Mouse (Mus musculus): ENCODE measurements around the gene Clps. TPM values are rescaled to one million over a fixed set of nuclear protein-coding genes. Genes with fewer than 3 reads are reported as not detected.

Clps gene
- polyA plus RNA-seq, 1 experiment from 2014 or later, result 0.31 TPM

DNA sequence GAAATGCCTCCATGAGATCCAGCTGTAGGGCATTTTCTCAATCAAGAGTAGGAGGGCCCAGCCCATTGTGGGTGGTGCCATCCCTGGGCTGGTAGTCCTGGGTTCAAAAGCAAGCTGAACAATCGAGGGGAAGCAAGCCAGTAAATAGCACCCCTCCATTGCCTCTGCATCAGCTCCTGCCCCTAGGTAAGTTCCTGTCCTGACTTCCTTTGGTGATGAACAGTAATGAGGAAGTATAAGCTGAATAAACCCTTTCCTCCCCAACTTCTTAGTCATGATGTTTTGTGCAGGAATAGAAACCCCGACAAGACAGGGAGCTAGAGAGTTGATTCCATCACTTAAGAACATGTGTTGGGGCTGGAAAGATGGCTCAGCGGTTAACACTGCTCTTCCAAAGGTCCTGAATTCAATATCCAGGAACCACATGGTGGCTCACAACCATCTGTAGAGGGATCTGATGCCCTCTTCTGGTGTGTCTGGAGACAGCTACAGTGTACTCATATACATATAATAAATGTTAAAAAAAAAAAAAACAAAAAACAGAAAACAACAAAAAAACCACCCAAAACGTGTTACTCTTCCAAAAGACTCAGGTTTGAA lies 35.6 kb downstream of the Clps start:
- peaks cover 42% of the 10 kb centered on the region for H3K27me3 ChIP-seq (replicated peaks)

DNA sequence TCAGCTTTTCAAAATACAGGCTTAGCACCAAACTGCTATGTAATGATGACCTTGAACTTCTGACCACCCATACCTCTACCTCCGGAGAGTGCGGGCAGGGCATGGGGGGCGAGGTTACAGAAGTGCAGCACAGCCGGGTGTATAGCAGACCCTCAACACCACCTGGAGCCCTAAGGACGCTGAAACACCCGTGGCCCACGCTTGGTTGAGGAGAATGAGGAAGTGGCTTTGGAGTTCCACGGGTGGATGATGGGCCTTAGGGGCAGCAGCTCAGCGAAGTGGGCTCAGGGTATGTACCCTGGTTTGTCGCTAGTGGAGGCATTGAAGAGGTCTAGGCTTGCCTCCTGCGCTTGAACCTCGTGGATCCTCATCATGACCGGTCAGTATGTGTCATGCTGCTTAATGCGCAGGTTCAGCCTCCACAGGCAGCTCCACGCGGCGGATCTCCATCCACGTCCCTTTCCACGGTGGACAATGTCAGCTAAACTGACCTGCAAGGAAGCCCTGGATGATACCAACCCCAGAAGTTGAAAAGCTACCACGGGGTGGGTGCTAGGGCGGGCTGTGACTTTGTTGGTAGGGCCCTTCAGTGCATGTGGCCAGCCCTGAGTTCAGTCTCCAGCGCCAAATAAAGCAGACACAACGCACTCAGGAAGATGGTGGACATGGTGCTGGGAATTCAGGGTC lies 36.4 kb downstream of the Clps start:
- Histone ChIP-seq H3K4me3 (no peak overlapping the region), H3K27ac (ENCODE audit: poor library complexity, severe bottlenecking) (no peak overlapping the region), H3K9ac (no peak overlapping the region), H3K4me2 (peak overlapping the region; percentile 94; the same call in 1 of the 2 replicates), H3K9me3 (replicated peaks) (no peaks in the 10 kb centered on the region), H3K4me1 (replicated peaks) (0 out of 2 replicates have a peak, but pooled peaks cover 11% of the 10 kb centered on the region), H3K36me3 (no peaks in the 10 kb centered on the region), H3K27me3 (replicated peaks) (peaks cover 41% of the 10 kb centered on the region)
- WGBS, result 75% methylated on average over 23 of the region's 23 CpGs
- no peak for ATAC-seq (ENCODE audit: insufficient number of reproducible peaks, low FRiP score)

More for the DNA sequence above, 35.6 kb downstream of the Clps start:
- H3K9ac ChIP-seq, result no peak overlapping the region
- ATAC-seq (ENCODE audit: insufficient number of reproducible peaks, low FRiP score), result no peak
- no peaks in the 10 kb centered on the region for H3K9me3 ChIP-seq (replicated peaks)
- no peaks in the 10 kb centered on the region for H3K36me3 ChIP-seq
- 68% methylated on average over 4 of the region's 4 CpGs for WGBS
- H3K4me3 ChIP-seq, result no peak overlapping the region
- 0 out of 2 replicates have a peak, but pooled peaks cover 11% of the 10 kb centered on the region for H3K4me1 ChIP-seq (replicated peaks)
- no peak overlapping the region for H3K27ac ChIP-seq (ENCODE audit: poor library complexity, severe bottlenecking)
- H3K4me2 ChIP-seq, result no peak overlapping the region

DNA sequence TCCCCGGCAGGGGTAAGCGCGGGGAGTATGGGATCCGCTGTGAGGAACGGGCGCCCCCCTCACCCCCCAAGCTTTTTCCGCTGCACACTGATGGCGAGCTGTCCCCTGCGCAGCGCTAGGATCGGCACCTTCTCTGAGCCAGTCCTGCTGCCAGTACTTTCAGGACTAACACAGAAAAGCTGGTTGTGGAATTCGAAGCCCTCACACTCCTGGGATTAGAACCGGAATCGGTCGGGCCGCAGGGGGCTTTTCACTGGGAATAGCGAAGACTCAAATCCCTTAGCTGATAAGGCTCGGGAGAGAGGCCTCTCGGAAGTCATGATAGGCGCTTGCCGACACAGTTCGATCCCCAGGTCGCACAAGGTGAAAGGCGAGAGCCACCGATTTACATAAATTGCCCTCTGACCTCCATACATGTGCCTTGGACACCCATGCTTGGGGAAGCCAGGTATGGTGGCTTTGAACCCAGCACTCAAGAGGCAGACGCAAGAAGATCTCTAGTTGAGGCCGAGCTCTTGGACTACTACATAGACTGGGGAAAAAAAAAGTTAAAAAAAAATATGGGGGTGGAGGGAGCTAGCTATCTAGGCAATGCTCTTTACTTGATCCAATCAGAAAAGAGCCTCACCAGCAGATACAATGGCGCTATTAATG lies 37.1 kb downstream of the Clps start:
- H3K27ac ChIP-seq (ENCODE audit: poor library complexity, severe bottlenecking), result peak overlapping the region; percentile 24; the same call in 1 of the 2 replicates
- peak overlapping the region; percentile 94 for H3K4me2 ChIP-seq
- WGBS, result 6% methylated on average over 28 of the region's 28 CpGs
- peak overlapping the region; percentile 67 for H3K9ac ChIP-seq
- H3K9me3 ChIP-seq (replicated peaks), result no peaks in the 10 kb centered on the region
- peaks cover 41% of the 10 kb centered on the region for H3K27me3 ChIP-seq (replicated peaks)
- 0 out of 2 replicates have a peak, but pooled peaks cover 12% of the 10 kb centered on the region for H3K4me1 ChIP-seq (replicated peaks)
- no peak for ATAC-seq (ENCODE audit: insufficient number of reproducible peaks, low FRiP score)
- H3K4me3 ChIP-seq, result peak overlapping the region; percentile 67
- H3K36me3 ChIP-seq, result no peaks in the 10 kb centered on the region

GRCm38 (mm10) chr17:28522623-28523354 lies 37.8 kb downstream of the Clps start:
- H3K4me3 ChIP-seq, result peak overlapping the region; percentile 67
- peak; percentile 81 for ATAC-seq (ENCODE audit: insufficient number of reproducible peaks, low FRiP score)
- peaks cover 18% of the 10 kb centered on the region; the same call in 1 of the 2 replicates for H3K4me1 ChIP-seq (replicated peaks)
- peak overlapping the region; percentile 67 for H3K9ac ChIP-seq
- H3K27me3 ChIP-seq (replicated peaks), result peaks cover 38% of the 10 kb centered on the region
- H3K9me3 ChIP-seq (replicated peaks), result no peaks in the 10 kb centered on the region
- H3K27ac ChIP-seq (ENCODE audit: poor library complexity, severe bottlenecking), result peak overlapping the region; percentile 36; the same call in 1 of the 2 replicates
- no peaks in the 10 kb centered on the region for H3K36me3 ChIP-seq
- peak overlapping the region; percentile 94 for H3K4me2 ChIP-seq
- under 1% methylated on average over 66 of the region's 66 CpGs for WGBS

DNA sequence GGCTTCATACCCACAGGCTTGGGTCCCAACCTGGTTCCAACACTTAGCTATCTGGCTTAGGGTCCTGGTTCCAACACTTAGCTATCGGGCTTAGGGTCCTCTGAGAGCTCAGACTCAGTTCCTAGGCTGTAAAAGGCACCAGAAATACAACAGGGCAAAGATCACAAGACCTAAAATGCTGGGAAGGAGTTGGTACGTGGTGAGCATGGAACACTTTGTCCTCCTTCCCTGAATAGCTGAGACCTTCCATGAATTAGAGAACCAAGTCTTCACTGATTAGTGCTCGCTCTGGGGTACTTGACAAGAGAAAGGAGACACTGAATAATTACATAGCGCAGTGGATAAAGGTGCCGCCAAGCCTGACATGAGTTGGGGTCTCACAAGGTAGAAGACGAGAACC lies 38.6 kb downstream of the Clps start:
- no peak overlapping the region for H3K4me3 ChIP-seq
- H3K27me3 ChIP-seq (replicated peaks), result peaks cover 38% of the 10 kb centered on the region
- no peak for ATAC-seq (ENCODE audit: insufficient number of reproducible peaks, low FRiP score)

DNA sequence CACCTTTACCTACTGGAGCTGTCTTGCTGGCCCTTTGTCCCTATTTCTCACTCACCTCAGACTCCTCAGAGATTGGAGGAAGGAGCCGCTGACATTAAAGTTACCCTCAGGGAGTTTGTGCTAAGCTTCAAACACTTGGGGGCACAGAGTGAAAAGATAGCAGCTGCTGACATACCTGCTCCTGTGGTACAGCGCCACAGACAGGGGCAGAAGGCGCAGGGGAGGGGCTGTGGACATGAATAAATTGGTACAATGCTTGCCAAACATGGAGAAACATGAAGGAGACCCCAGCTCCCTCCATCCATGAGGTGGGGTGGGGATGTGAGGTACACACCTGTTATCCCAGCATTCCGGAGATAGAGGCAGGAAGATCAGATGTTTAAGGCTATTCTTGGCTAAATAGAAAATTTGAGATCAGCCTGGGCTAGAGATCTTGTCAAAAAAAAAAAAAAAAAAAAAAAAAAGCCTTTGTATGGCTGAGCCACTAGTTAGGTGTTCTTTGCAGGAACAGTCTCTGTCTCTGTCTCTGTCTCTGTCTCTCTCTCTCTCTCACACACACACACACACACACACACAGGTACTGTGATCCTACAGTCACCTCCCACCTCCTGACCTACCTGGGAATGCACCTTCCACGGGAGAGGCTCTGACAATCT lies 39.4 kb downstream of the Clps start:
- Histone ChIP-seq H3K4me1 (replicated peaks) (peaks cover 19% of the 10 kb centered on the region; the same call in 1 of the 2 replicates), H3K9me3 (replicated peaks) (no peaks in the 10 kb centered on the region), H3K4me2 (no peak overlapping the region), H3K36me3 (no peaks in the 10 kb centered on the region), H3K27me3 (replicated peaks) (peaks cover 41% of the 10 kb centered on the region), H3K4me3 (no peak overlapping the region), H3K27ac (ENCODE audit: poor library complexity, severe bottlenecking) (no peak overlapping the region), H3K9ac (no peak overlapping the region)
- WGBS, result 52% methylated on average over 5 of the region's 5 CpGs
- no peak for ATAC-seq (ENCODE audit: insufficient number of reproducible peaks, low FRiP score)

More for the DNA sequence above, 38.6 kb downstream of the Clps start:
- Histone ChIP-seq H3K4me2 (peak overlapping the region; percentile 94), H3K9ac (no peak overlapping the region), H3K27ac (ENCODE audit: poor library complexity, severe bottlenecking) (no peak overlapping the region), H3K4me1 (replicated peaks) (peaks cover 19% of the 10 kb centered on the region; the same call in 1 of the 2 replicates), H3K36me3 (no peaks in the 10 kb centered on the region), H3K9me3 (replicated peaks) (no peaks in the 10 kb centered on the region)
- 40% methylated on average over 6 of the region's 6 CpGs for whole genome bisulfite sequencing

- peaks cover 45% of the 10 kb centered on the region for H3K27me3 ChIP-seq (replicated peaks)
- H3K4me1 ChIP-seq (replicated peaks), result peaks cover 23% of the 10 kb centered on the region; the same call in 1 of the 2 replicates
- H3K9ac ChIP-seq, result no peak overlapping the region
- H3K9me3 ChIP-seq (replicated peaks), result no peaks in the 10 kb centered on the region
- no peak overlapping the region for H3K4me3 ChIP-seq
- ATAC-seq (ENCODE audit: insufficient number of reproducible peaks, low FRiP score), result no peak
- H3K4me2 ChIP-seq, result no peak overlapping the region
- no peak overlapping the region for H3K27ac ChIP-seq (ENCODE audit: poor library complexity, severe bottlenecking)
- no peaks in the 10 kb centered on the region for H3K36me3 ChIP-seq
- 62% methylated on average over 4 of the region's 4 CpGs for WGBS
Measured at GRCm38 (mm10) chr17:28520561-28520960, 40.0 kb downstream of the Clps start.

DNA sequence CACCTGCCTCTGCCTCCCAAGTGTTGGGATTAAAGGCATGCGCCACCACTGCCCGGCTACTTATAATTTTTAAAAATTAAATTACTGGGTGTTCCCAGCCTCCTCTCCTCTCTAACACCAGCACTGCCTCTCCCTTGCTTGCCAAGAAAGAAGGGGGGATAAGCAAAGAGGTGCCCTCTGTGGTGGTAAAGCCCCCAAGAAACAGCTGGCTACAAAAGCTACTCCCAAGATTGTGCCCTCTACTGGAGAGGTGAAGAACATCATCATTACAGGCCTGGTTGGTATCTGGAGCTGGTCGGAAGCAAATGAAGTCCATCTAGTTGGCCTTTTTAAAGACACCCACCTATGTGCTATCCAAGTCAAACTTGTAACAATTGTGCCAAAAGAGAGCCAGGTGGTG lies 40.7 kb downstream of the Clps start:
- Histone ChIP-seq H3K9ac (no peak overlapping the region), H3K4me1 (replicated peaks) (peaks cover 25% of the 10 kb centered on the region; the same call in 1 of the 2 replicates), H3K27me3 (replicated peaks) (peaks cover 50% of the 10 kb centered on the region), H3K36me3 (no peaks in the 10 kb centered on the region), H3K4me2 (no peak overlapping the region), H3K9me3 (replicated peaks) (no peaks in the 10 kb centered on the region), H3K4me3 (no peak overlapping the region), H3K27ac (ENCODE audit: poor library complexity, severe bottlenecking) (no peak overlapping the region)
- WGBS, result 89% methylated on average over 3 of the region's 3 CpGs
- no peak for ATAC-seq (ENCODE audit: insufficient number of reproducible peaks, low FRiP score)

GRCm38 (mm10) chr17:28518615-28519071 lies 41.9 kb downstream of the Clps start:
- ATAC-seq (ENCODE audit: insufficient number of reproducible peaks, low FRiP score), result no peak
- Histone ChIP-seq H3K4me2 (peak overlapping the region; percentile 83), H3K9ac (peak overlapping the region; percentile 55; the same call in 1 of the 2 replicates), H3K4me1 (replicated peaks) (peaks cover 29% of the 10 kb centered on the region; the same call in 1 of the 2 replicates), H3K36me3 (no peaks in the 10 kb centered on the region), H3K9me3 (replicated peaks) (no peaks in the 10 kb centered on the region), H3K4me3 (peak overlapping the region; percentile 44), H3K27ac (ENCODE audit: poor library complexity, severe bottlenecking) (no peak overlapping the region), H3K27me3 (replicated peaks) (peaks cover 49% of the 10 kb centered on the region)
- 22% methylated on average over 8 of the region's 8 CpGs for WGBS

DNA sequence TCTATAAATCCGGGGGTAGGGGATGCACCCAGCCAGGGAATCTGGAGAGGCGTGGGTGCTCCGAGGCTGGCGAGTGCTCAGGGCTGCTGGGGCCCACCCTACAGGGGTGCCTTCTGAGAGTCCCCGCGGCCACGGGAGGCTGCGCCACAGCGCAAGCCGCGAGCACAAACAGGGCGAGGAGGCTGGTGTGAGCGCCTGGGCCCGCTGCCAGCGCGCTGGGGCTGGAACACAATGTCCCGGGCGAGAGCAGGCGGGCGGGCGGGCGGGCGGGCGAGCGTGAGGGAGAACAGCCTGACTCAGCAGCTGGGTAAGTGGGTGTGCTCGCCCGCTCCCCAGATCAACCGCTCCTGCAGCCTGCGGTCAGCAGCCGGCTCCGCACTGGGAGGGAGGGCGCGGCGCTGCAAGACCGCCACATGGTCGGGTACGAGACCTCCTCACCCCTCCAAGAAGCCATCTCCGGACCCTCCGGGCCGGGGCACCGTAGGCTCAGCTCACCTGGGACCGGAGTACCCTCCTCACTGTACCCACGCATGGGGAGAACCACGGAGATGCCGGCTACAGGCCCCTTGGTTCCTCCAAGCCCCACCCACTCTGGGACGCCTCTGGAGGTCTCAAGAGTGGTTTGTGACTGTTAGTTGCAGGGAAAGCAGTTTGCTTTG lies 42.5 kb downstream of the Clps start:
- peak overlapping the region; percentile 83 for H3K4me2 ChIP-seq
- H3K36me3 ChIP-seq, result no peaks in the 10 kb centered on the region
- under 1% methylated on average over 45 of the region's 46 CpGs for WGBS
- no peaks in the 10 kb centered on the region for H3K9me3 ChIP-seq (replicated peaks)
- H3K27ac ChIP-seq (ENCODE audit: poor library complexity, severe bottlenecking), result no peak overlapping the region
- ATAC-seq (ENCODE audit: insufficient number of reproducible peaks, low FRiP score), result peak; percentile 57
- peak overlapping the region; percentile 55; the same call in 1 of the 2 replicates for H3K9ac ChIP-seq
- peak overlapping the region; percentile 44 for H3K4me3 ChIP-seq
- peaks cover 25% of the 10 kb centered on the region; the same call in 1 of the 2 replicates for H3K4me1 ChIP-seq (replicated peaks)
- H3K27me3 ChIP-seq (replicated peaks), result peaks cover 49% of the 10 kb centered on the region

Data from heart, embryonic 12.5 days (tissue).